Mouse (Mus musculus) embryonic facial prominence, embryonic 11.5 days (tissue): ENCODE measurements around the gene Rraga. TPM values are rescaled to one million over a fixed set of nuclear protein-coding genes. Genes with fewer than 3 reads are reported as not detected.

Experiments
- ATAC-seq: fragments of 200-750 bp; cut with Nextera tagmentation; replicated peaks from 2 replicates; pipeline ENCODE4 v1.8.0; 2017; ENCODE audit warnings: low read depth; ENCODE audit not compliant: insufficient number of reproducible peaks, low FRiP score, low TSS enrichment
- DNase-seq: peaks from one replicate; pipeline ENCODE4 v3.0.0-alpha.2; 2015; ENCODE audit warnings: low spot score
- H3K27ac ChIP-seq: fragments of 300-500 bp; sonication (generic); replicated peaks from 2 replicates; pipeline ENCODE4 v1.5.1; 2014; ENCODE audit warnings: mild to moderate bottlenecking, low read depth, low read length, control low read depth
- H3K27me3 ChIP-seq: fragments of 300-500 bp; sonication (generic); 2 replicates; pipeline ENCODE4 v1.6.1; 2014; ENCODE audit warnings: mild to moderate bottlenecking, low read length, moderate library complexity, mixed read lengths; ENCODE audit not compliant: control insufficient read depth, insufficient read depth
- H3K36me3 ChIP-seq: fragments of 300-500 bp; sonication (generic); replicated peaks from 2 replicates; pipeline ENCODE4 v1.6.1; 2014; ENCODE audit warnings: low read depth, mild to moderate bottlenecking, low read length, moderate library complexity, mixed read lengths; ENCODE audit not compliant: control insufficient read depth, insufficient read depth
- H3K4me1 ChIP-seq: fragments of 300-500 bp; sonication (generic); 2 replicates; pipeline ENCODE4 v1.6.1; 2014; ENCODE audit warnings: low read length, mixed read lengths; ENCODE audit not compliant: control insufficient read depth, insufficient read depth
- H3K4me2 ChIP-seq: fragments of 300-500 bp; sonication (generic); 2 replicates; pipeline ENCODE4 v1.6.1; 2014; ENCODE audit warnings: low read depth, mild to moderate bottlenecking, control low read depth, low read length, moderate library complexity
- H3K4me3 ChIP-seq: fragments of 300-500 bp; sonication (generic); 2 replicates; pipeline ENCODE4 v1.5.1; 2014; ENCODE audit warnings: low read depth, low read length, control low read depth
- H3K9ac ChIP-seq: fragments of 300-500 bp; sonication (generic); replicated peaks from 2 replicates; pipeline ENCODE4 v1.6.1; 2014; ENCODE audit warnings: mild to moderate bottlenecking, control low read depth, low read length
- H3K9me3 ChIP-seq: fragments of 300-500 bp; sonication (generic); replicated peaks from 2 replicates; pipeline ENCODE4 v1.6.1; 2016; ENCODE audit warnings: mild to moderate bottlenecking, low read length, inconsistent platforms, mixed read lengths; ENCODE audit not compliant: control insufficient read depth
- WGBS: fragments of 180-500 bp; shearing (Covaris S2); extraction: QIAGEN DNeasy Blood & Tissue Kit; methylation state at CpG from one replicate; pipeline ENCODE4 v1.1.7; 2014; 5-methylcytosine and 5-hydroxymethylcytosine counted together
- polyA plus RNA-seq: library from polyadenylated mRNA; unstranded; fragments of >200 nt; fragmentation: Nextera tagmentation; extraction: Ambion mirVana; gene quantifications from 2 replicates; pipeline ENCODE4 v1.2.1, GENCODE M21; 2014

Gene Rraga
- polyA plus RNA-seq, 1 experiment from 2014 or later: 116 TPM

- Histone ChIP-seq H3K9ac (no peak overlapping the region), H3K27me3 (no peaks in the 10 kb centered on the region), H3K4me1 (no peaks in the 10 kb centered on the region), H3K27ac (no peak overlapping the region), H3K4me3 (no peak overlapping the region), H3K36me3 (no peaks in the 10 kb centered on the region), H3K9me3 (no peaks in the 10 kb centered on the region), H3K4me2 (no peak overlapping the region)
- DNase-seq (no peak), ATAC-seq (no peak)
- WGBS: 98% methylated on average over 3 of the region's 3 CpGs
Measured at GRCm38 (mm10) chr4:86561061-86561460, 14.4 kb upstream of the Rraga start.

GRCm38 (mm10) chr4:86574939-86575282, 557 bp upstream of the Rraga start:
- peak overlapping the region; percentile 92 for H3K27ac ChIP-seq
- DNase-seq (no peak), ATAC-seq (peak; percentile 40)
- H3K4me3 ChIP-seq: peak overlapping the region; percentile 88
- H3K9ac ChIP-seq: peak overlapping the region; percentile 92
- H3K36me3 ChIP-seq: no peaks in the 10 kb centered on the region
- no peaks in the 10 kb centered on the region for H3K4me1 ChIP-seq
- no peaks in the 10 kb centered on the region for H3K9me3 ChIP-seq
- no peaks in the 10 kb centered on the region for H3K27me3 ChIP-seq
- H3K4me2 ChIP-seq: peak overlapping the region; percentile 64
- 19% methylated on average over 6 of the region's 6 CpGs for WGBS

DNA sequence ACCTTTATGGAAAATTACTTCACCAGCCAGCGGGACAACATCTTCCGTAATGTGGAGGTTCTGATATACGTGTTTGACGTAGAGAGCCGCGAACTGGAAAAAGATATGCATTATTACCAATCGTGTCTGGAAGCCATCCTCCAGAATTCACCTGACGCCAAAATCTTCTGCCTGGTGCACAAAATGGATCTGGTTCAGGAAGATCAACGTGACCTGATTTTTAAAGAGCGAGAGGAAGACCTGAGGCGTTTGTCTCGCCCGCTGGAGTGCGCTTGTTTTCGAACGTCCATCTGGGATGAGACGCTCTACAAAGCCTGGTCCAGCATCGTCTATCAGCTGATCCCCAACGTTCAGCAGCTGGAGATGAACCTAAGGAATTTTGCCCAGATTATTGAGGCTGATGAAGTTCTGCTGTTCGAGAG, 663 bp downstream of the Rraga start:
- Histone ChIP-seq H3K9me3 (no peaks in the 10 kb centered on the region), H3K27me3 (no peaks in the 10 kb centered on the region), H3K4me3 (peak overlapping the region; percentile 88), H3K4me1 (no peaks in the 10 kb centered on the region), H3K27ac (peak overlapping the region; percentile 92), H3K36me3 (no peaks in the 10 kb centered on the region; the same call in 1 of the 2 replicates), H3K4me2 (peak overlapping the region; percentile 64), H3K9ac (peak overlapping the region; percentile 92)
- ATAC-seq (no peak), DNase-seq (peak; percentile 47)
- 0% methylated on average over 20 of the region's 20 CpGs for WGBS

DNA sequence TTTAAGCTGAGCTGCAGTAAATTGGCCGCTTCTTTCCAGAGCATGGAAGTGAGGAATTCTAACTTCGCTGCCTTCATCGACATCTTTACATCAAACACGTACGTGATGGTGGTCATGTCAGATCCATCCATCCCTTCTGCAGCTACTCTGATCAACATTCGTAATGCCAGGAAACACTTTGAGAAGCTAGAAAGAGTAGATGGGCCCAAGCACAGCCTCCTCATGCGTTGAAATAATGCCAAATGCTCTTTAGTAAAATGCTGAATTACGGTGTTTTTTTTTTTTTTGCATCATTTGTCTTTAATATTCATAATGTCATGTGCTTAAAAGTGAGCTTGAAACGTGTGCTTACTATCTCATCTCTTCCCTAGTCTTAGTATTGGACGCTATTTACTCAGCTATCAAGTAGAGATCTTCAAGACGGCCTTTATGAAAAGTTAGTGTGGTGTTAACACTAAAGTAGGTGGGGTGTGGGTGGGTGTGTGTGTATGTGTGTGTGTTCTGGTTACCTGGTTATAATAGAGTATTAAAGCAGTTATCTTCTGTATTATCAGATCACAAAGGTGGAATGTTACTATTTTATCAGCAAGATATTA, 1.3 kb downstream of the Rraga start:
- Histone ChIP-seq H3K27ac (no peak overlapping the region), H3K4me3 (peak overlapping the region; percentile 88)
- ATAC-seq: no peak

GRCm38 (mm10) chr4:86580056-86580455, 4.6 kb downstream of the Rraga start:
- peaks cover 3% of the 10 kb centered on the region for H3K36me3 ChIP-seq
- H3K9ac ChIP-seq: no peak overlapping the region
- no peak overlapping the region for H3K27ac ChIP-seq
- H3K4me3 ChIP-seq: no peak overlapping the region
- WGBS: 66% methylated on average over 4 of the region's 4 CpGs
- ATAC-seq (no peak), DNase-seq (no peak)
- no peak overlapping the region for H3K4me2 ChIP-seq
- no peaks in the 10 kb centered on the region for H3K9me3 ChIP-seq
- H3K4me1 ChIP-seq: no peaks in the 10 kb centered on the region
- H3K27me3 ChIP-seq: no peaks in the 10 kb centered on the region

More for the DNA sequence above, 1.3 kb downstream of the Rraga start:
- H3K27me3 ChIP-seq: no peaks in the 10 kb centered on the region
- H3K4me2 ChIP-seq: peak overlapping the region; percentile 64
- no peaks in the 10 kb centered on the region for H3K9me3 ChIP-seq
- WGBS: 11% methylated on average over 11 of the region's 11 CpGs
- H3K9ac ChIP-seq: peak overlapping the region; percentile 92
- H3K4me1 ChIP-seq: no peaks in the 10 kb centered on the region
- DNase-seq: no peak
- H3K36me3 ChIP-seq: no peaks in the 10 kb centered on the region; the same call in 1 of the 2 replicates

GRCm38 (mm10) chr4:86580591-86580990, 5.1 kb downstream of the Rraga start:
- H3K36me3 ChIP-seq: peaks cover 3% of the 10 kb centered on the region
- H3K4me1 ChIP-seq: no peaks in the 10 kb centered on the region
- no peak overlapping the region for H3K9ac ChIP-seq
- H3K4me3 ChIP-seq: no peak overlapping the region
- no peak overlapping the region for H3K27ac ChIP-seq
- ATAC-seq (no peak), DNase-seq (no peak)
- no peaks in the 10 kb centered on the region for H3K9me3 ChIP-seq
- no peaks in the 10 kb centered on the region for H3K27me3 ChIP-seq
- 89% methylated on average over 3 of the region's 3 CpGs for WGBS
- H3K4me2 ChIP-seq: no peak overlapping the region

DNA sequence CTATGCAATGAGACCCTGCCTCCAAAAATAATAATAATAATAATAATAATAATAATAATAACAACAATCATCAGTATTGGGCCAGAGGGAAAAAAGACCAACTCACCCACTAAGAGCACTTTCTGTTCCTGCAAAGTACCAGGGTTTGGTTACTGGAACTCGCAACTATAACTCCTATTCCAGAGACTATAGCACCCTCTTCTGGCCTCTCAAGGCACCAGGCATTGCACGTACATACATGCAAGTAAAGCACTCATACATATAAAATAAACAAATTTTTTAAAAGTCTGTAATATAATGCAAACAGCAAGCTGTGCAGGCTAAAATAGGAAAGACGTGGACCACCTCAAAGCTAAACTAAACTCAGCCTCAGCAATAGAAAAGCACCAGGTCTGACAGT, 12.8 kb downstream of the Rraga start:
- Histone ChIP-seq H3K4me2 (no peak overlapping the region), H3K9me3 (no peaks in the 10 kb centered on the region), H3K9ac (no peak overlapping the region), H3K36me3 (peaks cover 5% of the 10 kb centered on the region), H3K4me1 (no peaks in the 10 kb centered on the region), H3K27ac (no peak overlapping the region), H3K27me3 (no peaks in the 10 kb centered on the region), H3K4me3 (no peak overlapping the region)
- ATAC-seq (no peak), DNase-seq (no peak)
- WGBS: 86% methylated on average over 3 of the region's 3 CpGs

GRCm38 (mm10) chr4:86591304-86591703, 15.8 kb downstream of the Rraga start:
- Histone ChIP-seq H3K9me3 (no peaks in the 10 kb centered on the region), H3K27me3 (no peaks in the 10 kb centered on the region), H3K27ac (no peak overlapping the region), H3K9ac (no peak overlapping the region), H3K36me3 (no peaks in the 10 kb centered on the region; the same call in 1 of the 2 replicates), H3K4me1 (no peaks in the 10 kb centered on the region), H3K4me3 (no peak overlapping the region), H3K4me2 (no peak overlapping the region)
- DNase-seq (no peak), ATAC-seq (no peak)
- WGBS: 96% methylated on average over 2 of the region's 2 CpGs
